Mouse (Mus musculus) fat pad, adult 2 months (tissue): ENCODE measurements around the gene Pou5f1.
"Not testable (repeated sequence)": the region's sequence is repeated elsewhere in the genome, so short reads cannot be mapped to it uniquely, and the experiment has no call there.

Experiments
- DNase-seq: peaks from one replicate; pipeline ENCODE4 v3.0.0-alpha.2; 2011; ENCODE audit warnings: low read depth, low spot score; ENCODE audit errors: extremely low read depth

The Pou5f1 gene

DNA sequence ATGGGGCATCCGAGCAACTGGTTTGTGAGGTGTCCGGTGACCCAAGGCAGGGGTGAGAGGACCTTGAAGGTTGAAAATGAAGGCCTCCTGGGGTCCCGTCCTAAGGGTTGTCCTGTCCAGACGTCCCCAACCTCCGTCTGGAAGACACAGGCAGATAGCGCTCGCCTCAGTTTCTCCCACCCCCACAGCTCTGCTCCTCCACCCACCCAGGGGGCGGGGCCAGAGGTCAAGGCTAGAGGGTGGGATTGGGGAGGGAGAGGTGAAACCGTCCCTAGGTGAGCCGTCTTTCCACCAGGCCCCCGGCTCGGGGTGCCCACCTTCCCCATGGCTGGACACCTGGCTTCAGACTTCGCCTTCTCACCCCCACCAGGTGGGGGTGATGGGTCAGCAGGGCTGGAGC, at the start of gene Pou5f1:
Pou5f1 (plus strand) TSS at position 243 of the 400 bp plus-strand sequence.
- DNase-seq = no peak

DNA sequence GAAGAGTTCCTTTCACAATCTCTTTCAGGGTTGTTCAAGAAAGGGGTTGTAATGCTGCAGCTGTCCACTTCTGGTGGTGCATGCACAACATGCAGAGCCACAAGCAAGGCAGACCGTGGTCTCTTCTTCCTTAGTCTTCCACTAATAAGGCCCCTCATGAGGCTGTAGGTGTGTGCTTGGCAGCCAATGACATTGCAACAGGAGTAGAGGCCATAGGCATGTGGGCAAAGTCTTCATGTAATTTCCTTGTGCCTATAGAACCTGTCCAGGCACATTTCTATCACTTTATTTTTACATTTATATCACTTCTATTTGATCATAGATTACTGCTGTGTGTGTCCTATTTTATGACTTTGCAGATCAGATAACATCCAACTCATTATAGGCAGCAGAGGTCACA, 47.6 kb upstream of the Pou5f1 start:
- DNase-seq = not testable (repeated sequence)

GRCm38 (mm10) chr17:35460513-35461341, 45.1 kb upstream of the Pou5f1 start:
- not testable (repeated sequence) for DNase-seq

- DNase-seq = not testable (repeated sequence)
Measured at GRCm38 (mm10) chr17:35465651-35466050, 40.2 kb upstream of the Pou5f1 start.

DNA sequence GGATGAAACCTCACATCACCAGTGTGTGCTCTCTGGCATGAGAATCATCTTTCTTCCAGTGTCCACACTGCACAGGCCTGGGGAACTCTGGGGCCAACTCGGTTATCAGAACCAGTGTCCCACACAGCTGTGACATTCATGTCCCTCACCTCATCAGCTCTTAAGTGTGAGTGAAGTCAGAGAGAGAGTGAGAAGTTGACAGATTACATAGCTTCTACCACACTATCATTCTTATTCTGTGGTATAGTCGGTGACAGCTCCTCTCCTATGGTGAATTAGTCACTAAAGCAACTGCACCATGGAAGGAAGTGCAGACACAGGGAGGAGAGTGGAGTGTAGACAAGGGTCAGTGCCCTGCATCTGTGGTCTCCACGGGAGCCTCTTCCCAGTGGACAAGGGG, 36.9 kb upstream of the Pou5f1 start:
- not testable (repeated sequence) for DNase-seq

- DNase-seq = no peak
Measured at GRCm38 (mm10) chr17:35469842-35470751, 35.7 kb upstream of the Pou5f1 start, which contains the start of gene H2-Q10. TSS of gene H2-Q10 (plus strand) at chr17:35470089.

DNA sequence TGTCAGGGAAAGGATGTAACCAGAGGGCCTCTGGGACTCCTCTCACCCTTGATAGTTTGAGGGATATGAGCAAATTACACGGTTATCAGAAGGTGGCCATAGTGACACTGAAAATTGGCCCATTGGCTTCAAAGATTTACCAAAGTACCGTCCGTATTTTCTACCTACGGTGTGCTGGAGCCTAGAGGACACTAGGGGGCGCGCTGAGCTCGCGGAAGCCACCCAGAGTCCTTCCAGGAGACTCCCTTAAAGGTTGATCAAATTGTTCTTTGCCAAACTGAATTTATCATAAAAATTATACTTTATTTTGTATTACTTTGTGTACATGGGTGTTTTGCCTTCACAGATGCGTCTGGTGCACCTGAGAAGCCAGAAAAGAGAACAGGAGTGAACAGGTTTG, 21.8 kb upstream of the Pou5f1 start:
- DNase-seq = no peak

GRCm38 (mm10) chr17:35485702-35486101, 20.1 kb upstream of the Pou5f1 start:
- no peak for DNase-seq

DNA sequence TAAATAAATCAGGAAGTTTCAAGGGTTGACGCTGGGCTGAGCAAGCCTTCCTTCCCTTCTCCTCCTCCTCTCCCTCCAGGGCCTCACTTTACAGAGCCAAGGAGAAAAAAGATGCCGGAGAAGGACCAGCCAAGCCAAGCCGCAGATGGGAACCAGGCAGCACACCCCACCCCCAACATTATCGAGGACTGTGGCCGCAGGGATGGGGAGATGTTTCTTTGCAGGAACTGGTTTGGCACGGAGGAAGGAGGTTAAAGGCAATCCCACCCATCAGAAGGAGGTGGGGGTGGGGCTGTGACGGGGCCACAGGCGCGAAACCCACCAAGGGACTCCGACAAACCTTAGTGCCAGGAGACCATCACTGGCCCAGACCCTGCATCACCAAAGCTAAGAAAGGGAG, 19.1 kb upstream of the Pou5f1 start:
- DNase-seq = no peak

DNA sequence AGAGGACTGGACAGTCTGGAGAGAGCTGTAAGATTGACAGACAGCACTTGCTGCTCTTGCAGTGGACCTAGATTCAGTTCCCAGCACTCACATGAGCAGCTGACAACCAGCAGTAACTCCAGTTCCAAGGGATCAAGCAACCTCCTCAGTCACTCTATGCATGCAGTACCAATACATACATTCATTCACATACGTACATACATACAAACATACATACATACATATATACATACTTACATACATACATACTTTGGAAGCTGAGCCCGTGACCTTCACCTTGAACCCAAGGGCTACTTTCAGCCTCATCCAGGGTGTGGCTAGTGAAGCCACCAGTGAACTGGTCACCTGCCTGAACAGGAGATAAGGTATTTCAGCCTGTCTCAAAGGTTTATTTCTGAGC, 17.8 kb upstream of the Pou5f1 start:
- DNase-seq = no peak

DNA sequence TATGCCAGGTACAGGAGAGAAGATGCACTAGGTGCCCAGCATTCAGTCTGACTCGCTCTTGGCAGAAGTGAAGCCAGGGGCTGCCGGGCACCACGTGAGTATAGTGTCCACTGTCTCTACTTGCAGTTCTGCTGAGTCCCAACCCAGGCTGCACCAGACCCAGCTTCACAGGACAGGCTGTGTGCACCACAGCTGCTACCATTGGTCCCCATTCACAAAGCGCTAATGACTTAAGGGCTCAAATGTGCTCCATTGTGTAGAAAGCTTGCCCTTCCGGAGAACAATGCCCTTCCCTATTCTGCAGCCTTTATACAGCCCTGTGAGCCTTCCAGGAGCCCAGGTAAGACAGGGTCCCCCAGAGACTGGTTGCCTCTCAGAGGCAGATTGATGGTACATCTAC, 15.5 kb upstream of the Pou5f1 start:
- DNase-seq = no peak

DNA sequence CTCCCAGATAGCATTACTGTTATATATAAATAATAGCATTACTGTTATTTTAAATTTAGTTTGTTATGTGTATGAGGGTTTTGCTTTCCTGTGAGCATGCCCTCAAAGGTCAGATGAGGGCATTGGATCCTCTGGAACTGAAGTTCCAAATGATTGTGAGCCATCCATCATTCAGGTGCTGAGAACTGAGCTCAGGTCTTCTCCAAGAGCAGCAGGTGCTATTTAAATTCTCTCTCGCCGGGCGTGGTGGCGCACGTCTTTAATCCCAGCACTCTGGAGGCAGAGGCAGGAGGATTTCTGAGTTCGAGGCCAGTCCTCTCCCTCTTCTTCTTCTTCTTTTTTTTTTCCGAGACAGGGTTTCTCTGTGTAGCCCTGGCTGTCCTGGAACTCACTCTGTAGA, 8.7 kb upstream of the Pou5f1 start:
- no peak for DNase-seq

- DNase-seq = no peak
Measured at GRCm38 (mm10) chr17:35502226-35502625, 3.6 kb upstream of the Pou5f1 start.

DNA sequence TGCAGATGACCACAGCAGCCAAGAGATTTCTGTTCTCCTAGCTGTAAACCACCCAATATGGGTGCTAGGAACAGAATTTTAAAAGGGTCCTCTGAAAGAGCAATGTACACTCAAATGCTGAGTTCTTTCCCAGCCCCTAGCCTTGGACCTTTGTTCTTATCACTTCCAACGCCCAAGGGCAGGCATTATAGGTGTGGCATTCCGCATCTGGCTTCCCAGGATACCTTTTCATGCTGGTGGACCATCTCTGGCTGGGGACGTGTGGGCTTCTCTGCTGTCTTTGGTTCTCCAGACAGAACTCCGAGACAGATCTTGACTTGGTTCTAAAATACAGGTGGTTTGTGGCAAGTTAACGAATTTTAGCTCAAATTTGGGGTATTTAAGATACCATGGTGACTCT, 3.1 kb upstream of the Pou5f1 start:
- no peak for DNase-seq

DNA sequence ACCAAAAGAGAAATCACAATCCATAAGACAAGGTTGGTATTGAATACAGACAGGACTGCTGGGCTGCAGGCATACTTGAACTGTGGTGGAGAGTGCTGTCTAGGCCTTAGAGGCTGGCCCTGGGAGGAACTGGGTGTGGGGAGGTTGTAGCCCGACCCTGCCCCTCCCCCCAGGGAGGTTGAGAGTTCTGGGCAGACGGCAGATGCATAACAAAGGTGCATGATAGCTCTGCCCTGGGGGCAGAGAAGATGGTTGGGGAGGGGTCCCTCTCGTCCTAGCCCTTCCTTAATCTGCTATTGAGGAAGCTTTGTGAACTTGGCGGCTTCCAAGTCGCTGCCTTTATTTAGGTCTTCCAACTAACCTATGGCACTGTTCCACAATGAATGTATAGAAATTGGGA, 2.0 kb upstream of the Pou5f1 start:
- DNase-seq = no peak

DNA sequence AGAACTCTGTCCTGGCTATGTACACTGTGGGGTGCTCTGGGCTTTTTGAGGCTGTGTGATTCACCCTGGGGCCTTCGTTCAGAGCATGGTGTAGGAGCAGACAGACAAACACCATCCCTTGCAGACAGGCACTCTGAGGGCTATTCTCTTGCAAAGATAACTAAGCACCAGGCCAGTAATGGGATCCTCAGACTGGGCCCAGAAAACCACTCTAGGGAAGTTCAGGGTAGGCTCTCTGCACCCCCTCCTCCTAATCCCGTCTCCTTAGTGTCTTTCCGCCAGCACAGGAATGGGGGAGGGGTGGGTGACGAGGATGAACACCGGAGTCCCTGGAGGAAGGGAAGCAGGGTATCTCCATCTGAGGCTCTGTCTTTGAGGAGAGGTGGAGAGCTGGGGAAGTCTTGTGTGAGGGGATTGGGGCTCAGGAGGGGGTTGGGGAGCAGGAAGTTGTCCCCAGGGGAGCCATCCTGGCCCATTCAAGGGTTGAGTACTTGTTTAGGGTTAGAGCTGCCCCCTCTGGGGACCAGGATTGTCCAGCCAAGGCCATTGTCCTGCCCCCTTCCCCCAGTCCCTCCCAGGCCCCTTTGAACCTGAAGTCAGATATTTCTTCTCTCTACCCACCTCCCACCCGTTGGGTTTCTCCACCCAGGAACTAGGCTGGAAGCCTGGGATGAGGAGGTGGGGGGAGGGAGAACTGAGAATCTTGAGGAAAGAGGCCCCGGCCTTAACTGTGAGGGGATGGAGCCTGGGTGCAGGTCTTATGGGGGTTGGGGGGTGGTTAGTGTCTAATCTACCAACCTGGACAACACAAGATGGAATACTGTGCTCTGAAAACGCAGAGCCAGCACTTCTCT, 963 bp upstream of the Pou5f1 start:
- DNase-seq = no peak

DNA sequence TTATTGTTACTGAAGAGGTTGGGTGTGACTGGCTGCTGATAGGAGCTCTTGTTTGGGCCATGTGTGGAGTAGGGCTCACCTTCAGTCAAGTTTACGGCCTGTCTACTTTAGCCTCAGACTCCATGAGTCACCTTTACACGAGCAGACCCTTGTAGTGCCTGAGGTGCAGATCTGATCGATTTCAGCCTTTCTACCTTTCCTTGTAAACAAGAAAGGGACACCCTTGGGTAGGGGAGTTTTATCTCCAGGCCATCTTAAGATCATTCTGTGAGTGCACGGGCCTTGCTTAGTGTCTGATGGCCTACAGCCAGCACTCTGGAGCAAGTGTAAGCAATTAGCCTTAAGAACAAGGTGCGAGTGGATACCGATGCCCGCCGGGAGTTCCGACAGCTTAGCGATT, 1.1 kb downstream of the Pou5f1 start:
- DNase-seq = no peak

DNA sequence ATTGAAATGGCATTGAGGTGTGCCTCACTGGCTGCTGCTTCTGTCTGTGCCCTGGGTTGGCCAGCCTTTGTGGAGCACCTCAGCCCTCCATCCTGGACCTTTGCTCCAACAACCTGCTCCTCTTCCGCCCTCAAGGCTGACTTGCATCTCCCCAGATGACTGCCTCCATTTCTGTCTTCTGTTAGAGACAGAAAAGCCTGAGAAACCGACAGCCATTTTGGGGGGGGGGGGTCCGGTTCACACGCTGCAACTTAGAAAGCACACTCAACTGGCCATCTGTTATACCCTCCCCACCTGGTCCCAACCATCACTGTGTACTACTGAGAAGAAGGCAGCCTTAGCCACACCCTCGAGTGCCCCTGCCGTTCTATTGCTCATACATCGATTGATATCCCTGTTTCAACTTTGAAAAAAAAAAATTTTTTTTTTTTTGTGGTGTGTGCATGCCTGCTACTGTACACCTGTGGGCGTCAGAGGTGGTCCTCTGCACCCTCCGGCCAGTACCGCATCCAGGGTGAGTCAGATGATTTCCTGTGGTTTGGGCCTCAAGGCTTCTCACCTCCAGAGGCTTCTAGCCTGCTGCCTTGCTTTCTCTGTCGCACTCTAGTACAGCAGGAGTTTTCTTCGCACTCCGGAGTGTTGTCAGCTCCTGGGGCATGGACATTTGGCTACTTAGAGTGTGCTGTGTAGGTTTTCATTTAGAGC, 1.9 kb downstream of the Pou5f1 start:
- DNase-seq = no peak

- DNase-seq = not testable (repeated sequence)
Measured at GRCm38 (mm10) chr17:35508279-35508678, 2.5 kb downstream of the Pou5f1 start.

- DNase-seq = no peak
Measured at GRCm38 (mm10) chr17:35509284-35509683, 3.5 kb downstream of the Pou5f1 start.
